Mouse (Mus musculus) neutrophil, adult 5-6 weeks (primary cell): ENCODE results near the gene Fads2. TPM values are rescaled to one million over a fixed set of nuclear protein-coding genes. Genes with fewer than 3 reads are reported as not detected.

Experiments
- ATAC-seq: fragments of 151-379, 151-347 bp; 2 replicates; pipeline ENCODE4 v1.8.0; 2017; ENCODE audit warnings: mild to moderate bottlenecking, moderate TSS enrichment; ENCODE audit not compliant: insufficient number of reproducible peaks, poor library complexity, low FRiP score, severe bottlenecking; ENCODE audit errors: extremely low read depth
- total RNA-seq: library from RNA; stranded (forward); fragments of 200-1000 nt; gene quantifications from 2 replicates; pipeline ENCODE4 v1.2.3, GENCODE M21; 2017

Gene Fads2
- total RNA-seq, 1 experiment from 2014 or later = 0.35 TPM

DNA sequence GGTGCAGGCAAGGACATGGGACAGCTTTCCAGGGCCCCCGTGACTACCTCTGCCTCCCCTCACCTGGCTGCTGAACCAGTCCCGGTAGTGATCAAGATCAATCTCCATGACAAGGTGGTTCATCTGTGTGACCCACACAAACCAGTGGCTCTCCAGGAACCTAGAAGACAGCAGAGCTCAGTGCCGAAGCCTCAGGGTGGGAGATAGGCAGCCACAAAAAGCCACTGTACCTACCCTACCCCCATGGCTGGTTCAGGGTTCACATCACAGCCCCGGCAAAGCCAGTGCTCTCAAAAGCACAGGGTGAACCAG is 35.4 kb downstream of the Fads2 start:
- no peak for ATAC-seq

DNA sequence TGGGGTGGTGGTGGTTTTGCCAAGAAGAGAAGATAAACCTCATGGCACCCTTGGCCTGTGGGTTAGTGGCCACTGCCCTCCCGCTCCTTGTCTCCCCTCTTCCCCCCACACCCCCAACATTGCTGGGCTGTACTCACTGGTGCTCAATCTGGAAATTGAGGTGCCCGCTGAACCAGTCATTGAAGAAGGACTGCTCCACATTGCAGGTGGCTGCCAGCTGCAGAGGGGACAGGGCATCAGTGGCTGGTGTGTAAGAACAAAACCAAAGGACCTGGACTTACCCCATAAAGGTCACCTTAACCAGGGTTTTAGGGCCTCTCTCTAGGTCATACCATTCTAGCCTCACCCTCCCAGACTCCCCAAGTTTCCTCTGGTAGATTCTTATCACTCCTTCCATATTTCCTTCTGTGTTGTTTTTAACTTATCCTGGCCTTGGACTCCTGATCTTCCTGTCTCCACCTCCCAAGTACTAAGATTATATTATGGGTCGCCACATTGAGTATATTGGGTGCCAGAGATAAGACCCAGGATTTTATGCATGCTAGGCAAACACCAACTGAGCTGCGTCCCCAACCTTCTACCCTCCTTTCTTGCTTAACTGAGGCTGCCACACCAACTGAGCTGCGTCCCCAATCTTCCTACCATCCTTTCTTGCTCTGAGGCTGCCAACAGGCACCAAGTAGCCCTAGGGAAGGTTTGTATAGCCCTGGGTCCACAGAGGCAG is 35.9 kb downstream of the Fads2 start:
- no peak for ATAC-seq

DNA sequence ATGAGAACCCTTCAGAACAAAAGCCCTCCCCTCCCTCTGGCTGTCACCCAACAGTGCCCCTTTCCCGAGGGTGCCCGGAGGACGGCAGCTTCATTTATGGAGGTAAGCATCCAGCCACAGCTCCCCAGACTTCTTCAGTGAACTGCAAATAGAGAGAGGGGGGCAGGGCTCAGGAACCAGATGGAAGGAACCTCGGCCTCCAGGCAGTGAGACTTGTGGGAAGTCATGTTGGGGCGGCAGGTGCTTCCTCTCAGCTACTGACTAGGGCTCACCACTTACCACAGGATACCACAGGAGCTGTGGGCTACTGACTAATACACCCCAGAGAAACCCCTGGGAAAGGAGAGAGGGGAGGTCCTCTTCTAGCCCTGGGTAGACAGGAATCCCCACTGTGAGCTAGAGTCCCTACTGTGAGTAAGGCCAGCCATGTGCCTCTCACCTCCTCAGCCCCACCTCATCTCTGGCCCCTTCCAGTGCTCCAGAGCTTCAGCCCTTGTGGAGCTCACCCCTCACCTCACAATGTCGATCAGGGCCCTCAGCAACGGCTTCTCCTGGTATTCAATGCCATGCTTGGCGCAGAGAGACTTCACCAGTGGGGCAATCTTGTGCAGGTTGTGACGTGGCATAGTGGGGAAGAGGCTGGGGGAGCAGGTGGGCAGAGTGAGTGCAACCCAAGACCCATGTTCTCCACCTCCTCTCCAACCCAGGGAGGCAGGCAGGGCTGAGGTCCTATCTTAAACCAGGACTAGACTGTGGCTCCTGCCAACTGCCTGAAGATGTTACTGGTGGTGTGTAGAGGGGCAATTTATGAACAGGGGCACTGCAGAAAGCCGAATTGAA is 37.2 kb downstream of the Fads2 start:
- peak; percentile 30; the same call in 1 of the 2 replicates for ATAC-seq

DNA sequence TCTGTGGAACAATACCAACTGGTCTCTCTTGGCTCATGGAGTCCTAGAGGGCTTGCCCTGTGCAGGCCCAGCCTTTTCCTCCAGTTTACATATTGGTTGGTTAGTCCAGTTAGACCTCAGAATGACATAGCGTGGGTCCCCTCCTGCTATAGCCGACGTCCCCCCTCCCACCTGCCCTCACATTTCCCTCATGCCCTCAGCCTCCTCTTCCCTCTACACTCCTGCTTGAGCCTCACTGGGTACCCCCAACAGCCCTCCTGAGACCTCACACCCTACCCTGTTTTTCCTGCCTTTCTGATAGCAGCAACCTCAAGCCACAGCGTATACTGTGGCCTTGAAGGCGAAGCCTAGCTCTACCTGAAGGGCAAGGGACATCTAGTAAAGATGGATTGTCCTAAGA is 38.7 kb downstream of the Fads2 start:
- ATAC-seq = no peak

DNA sequence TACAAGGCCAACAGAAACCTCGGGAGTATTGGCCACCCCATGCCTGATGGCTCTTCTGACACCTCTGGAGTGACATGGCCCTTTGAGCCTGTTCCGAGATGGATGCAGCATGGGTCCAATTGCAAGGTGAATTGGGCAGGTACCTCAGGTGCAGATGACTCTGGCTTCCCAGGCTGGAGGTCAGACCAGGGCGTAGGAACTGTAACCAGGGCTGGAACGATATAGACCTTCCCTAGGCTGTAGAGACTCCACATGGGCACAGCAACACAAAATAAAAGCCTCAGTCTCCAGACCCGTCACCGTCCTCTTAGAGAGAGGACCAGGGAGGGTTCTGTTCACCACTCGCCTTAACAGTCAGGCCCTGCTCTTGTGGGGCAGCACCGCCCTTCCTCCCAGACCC is 39.3 kb downstream of the Fads2 start:
- ATAC-seq = no peak

DNA sequence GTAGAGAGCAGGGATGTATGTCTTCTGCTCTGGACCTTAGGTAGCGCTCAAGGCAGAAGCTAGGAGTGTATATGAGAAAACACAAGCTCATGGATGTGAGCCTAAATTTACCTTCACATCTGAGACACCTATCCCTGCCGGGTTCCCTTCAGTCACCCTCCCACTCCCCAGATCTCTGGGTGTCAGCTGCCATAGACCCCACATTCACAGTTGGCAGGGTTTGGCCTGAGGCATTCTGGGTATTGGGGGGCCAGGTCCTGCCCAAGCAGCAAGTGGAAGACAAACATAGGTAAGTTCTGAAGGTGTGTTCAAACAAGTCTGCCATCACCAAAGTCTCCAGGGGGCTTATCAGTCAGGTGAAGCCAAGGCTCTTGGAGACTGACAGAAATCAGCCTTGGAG is 39.9 kb downstream of the Fads2 start:
- ATAC-seq = no peak

DNA sequence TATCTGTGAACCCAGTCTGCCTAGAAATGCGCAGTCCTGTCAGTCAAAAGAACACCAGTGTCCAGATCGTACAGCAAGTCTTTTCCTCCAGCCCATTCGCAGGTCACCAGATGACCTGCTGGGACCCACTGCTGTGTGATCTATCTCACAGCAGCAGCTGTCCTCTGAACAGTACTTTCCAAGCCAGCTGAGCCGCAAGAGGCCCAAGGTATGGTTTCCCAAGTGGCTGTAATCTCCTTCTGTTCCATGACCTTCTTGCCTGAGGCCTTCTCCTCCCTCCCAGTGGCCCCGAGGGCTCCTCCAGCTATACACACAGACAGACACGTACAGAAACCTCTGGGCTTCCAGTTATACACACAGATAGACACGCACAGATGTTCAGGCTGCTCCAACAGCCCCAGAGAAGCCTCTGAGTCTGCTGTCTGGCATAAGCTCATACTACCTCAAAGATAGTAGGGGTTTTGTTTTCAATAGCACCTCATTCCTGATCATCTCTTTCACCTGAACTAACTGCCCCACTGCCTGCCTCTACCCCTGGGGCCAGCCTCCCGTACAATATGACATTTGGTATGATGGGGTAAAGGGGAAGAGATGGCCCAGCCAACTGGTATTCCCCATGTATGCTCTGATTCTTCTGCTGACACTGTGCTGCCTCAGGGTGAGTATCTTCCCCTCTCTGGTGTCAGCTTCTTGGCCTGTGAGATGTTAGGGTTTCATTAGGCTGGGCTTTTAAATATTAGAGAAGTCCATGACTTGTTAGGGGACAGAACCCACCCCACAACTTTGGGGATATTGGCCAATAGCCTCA is 40.6 kb downstream of the Fads2 start:
- no peak for ATAC-seq

DNA sequence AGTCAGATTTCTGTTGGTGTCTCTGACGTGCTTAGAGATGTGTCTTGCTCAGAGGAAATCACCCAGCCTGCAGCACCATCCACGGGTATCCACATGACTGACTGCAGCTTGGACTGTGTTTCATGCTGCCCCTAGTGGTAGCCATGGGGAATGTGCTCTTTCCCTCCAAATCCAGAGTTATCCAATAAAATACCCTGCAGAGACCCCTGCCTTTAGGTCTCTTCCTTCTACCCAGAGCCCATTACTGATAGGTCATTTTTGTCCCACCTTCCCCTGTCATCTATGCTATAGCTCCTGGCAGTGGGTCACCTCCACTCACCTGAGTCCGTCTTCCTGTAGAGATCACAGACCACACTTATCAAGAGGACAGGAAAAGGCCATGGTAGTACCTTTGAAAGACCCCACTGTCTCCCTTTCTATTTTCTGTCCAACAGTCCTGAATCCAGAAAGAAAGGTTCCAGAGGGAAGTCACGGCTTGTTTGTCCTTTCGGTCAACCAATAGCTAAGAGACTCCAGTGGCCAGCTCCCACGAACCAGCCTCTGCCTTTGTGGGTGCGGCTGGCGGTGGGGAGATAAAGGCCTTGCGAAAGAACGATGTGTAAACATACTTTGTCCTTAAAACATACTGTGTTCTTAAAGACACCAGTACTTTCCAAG is 41.5 kb downstream of the Fads2 start:
- no peak for ATAC-seq

DNA sequence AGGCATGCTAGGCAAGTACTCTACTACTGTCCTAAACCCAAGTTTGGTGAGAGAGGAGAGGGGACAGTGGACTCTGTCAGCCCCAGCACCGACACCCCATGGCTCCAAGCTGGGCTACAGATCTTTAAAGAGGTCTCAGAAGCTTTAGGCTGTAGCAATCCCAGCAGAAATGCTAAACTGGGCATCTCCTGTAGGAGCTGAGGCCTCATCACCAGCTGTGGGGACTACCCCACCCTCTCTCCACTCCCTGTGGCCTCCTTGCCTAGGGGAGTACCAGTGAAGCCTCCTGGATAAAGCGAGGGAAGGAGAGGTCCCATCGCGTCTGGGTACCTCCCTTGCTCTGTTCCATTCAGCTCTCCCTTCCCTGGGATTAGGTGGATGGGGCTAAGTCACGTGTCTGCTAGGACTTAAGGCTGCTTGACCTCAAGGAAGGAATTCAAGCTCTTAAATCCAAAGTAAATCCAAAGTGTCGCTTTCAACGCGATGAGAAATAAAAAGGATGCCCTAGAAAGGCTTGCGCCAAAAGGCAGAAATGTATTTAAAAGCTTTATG is 42.6 kb downstream of the Fads2 start:
- ATAC-seq = no peak

DNA sequence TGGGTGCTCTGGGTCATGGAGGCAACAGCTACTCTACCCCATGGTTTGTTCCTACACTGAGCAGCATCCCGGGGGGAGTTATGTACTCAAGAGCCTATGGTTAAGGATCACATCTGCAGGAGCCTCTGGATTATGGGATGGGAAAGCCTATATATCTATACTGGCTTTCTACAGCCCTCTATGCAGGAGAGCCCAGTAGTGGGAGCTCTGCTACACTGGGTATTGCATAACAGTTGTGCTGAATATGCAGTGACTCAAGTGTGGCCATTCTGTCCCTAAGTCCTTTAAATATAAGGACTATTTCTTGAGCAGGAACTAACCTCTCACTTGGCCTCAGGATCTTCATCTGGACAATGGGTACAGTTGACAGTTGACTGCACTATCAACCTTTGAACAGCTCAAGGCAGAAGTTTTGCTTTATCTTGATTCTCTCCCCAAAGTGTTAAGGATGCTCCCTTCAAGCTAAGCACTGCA is 43.2 kb downstream of the Fads2 start:
- ATAC-seq = no peak

DNA sequence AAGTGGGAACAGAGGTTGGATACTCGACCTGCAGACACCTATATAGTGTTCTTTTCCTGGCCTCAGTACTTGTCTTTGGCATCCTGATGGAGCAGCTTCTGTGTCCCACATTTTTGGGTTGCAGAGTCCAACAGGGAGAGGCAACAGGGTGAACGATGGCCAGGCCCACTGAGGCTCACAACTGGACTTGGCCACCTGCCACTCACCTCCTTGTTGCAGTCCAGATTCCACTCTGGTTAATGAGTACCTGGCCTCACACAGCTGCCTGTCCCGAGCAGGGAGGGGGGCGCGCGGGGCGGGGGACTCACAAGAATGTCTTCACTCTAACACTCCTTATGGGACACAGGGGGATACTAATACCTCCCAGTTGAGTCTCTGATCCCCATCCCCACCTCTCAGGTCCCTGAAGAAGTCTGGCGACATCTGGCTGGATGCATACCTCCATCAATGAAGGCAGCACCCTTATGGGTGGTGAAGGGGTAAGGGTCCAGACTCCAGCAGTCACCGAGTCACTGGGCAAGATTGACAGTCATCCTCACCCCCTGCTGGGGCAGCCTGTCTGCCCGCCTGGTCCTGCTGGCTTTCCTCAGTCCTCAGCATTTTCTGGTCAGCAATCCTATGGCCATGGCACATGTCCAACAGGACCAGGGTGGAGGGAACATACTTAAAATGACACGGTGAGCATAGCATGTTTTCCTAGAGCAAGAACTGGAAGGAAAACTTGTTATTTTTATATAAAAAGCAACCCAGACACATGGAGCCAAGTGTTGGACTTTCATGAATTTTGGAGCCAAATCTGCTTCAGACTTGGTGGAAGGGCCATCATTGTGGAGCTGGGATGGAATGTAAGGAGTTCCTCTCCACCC is 43.8 kb downstream of the Fads2 start:
- ATAC-seq = no peak

DNA sequence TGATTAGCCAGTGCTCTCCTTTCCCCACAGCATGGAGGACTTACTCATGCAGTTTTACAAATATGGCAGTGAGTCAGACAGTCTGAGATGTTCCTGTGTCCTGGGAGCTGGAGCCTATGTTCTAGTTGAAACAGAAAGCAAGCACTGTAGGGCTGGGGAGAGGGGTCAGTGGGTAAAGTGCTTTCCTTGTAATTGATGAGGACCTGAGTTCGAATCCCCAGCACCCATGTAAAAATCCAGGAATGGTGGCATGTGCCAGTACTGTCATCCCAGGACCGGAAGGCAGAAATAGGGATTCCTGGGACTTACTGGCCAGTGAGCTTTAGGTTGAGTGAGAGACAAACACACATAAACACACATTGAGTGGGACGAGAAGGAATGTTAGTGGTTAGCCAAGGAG is 44.9 kb downstream of the Fads2 start:
- no peak for ATAC-seq

DNA sequence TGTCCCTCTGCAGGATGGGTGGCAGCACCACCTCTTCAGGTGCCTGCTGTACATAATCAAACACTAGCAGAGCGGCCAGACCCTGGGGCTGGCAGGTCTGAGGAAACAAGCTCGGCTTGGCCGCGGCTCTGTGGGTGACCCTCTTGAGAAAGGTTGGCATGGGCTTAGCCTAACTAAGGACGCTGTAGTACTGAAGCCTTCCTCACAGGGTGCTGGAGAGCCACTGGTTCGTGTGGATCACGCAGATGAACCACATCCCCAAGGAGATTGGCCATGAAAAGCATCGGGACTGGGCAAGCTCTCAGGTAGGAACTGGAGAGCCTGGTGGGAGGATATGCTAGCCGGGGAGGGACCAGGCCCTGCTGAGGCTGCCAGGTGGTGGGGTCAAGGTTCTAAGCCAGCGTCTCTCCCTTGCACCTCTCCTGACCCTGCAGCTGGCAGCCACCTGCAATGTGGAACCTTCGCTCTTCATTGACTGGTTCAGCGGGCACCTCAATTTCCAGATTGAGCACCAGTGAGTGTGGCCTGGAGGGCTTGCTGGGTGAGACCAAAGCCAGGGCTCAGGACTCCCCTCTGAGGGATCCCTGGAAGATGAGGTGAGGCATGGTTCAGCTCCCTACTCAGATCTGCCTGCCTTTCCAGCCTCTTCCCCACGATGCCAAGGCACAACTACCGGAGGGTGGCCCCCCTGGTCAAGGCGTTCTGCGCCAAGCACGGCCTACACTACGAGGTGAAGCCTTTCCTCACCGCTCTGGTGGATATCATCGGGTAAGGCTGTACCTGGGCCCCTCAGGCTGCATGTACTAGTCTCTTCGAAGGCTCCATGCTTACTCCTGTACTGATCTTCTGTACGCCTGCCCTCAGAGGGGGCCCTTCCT is 45.5 kb downstream of the Fads2 start:
- no peak for ATAC-seq

DNA sequence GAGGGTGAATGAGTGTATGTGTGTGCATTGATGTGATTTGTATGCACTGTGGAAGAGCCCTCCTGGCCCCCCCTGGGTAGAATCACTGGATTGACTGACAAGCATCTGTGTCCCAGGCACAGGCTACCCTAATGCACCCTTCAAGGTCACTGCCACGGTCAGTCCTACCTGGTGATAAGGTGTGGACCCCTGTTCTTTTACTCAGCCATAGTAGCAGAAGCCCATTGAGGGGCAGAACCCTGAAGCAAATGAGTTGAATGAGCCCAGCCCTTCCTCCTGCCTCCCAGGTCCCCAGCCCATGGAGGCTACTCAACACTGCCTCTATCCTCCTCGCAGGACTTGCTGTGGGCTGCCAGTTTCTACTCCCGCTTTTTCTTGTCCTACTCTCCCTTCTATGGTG is 46.3 kb downstream of the Fads2 start:
- ATAC-seq = no peak

DNA sequence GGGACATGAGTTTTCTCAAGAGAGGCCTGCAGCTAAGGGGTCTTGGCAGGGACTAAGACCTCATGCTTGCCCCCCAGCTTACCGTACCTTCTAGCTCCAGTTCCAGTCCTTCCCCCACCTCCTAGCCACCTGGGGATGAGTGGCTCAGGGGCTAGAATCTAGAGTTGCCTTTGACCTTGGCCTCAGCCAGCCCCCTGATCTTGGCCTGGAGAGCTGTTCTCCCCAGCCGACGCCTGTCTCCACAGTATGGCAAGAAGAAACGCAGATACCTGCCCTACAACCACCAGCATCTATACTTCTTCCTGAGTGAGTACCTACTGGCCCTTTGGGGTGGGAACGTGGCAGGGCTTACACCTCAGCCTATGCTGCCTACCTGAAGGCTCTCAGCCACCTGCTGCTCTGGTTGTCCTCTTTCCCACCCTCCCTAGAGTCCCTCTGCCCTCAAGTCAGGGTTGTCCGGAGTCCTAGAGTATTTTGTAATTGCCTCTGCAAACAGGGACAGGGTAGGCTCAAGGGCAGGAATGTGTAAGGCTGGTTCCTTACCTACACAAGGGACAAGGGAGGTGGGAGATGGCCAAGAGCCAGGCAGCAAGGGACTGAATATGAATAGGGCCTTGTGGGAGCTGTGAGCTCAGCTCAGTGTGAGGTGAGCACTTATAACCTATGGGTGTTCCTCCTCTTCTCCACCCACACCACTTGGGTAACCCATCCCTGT is 47.0 kb downstream of the Fads2 start:
- ATAC-seq = no peak

DNA sequence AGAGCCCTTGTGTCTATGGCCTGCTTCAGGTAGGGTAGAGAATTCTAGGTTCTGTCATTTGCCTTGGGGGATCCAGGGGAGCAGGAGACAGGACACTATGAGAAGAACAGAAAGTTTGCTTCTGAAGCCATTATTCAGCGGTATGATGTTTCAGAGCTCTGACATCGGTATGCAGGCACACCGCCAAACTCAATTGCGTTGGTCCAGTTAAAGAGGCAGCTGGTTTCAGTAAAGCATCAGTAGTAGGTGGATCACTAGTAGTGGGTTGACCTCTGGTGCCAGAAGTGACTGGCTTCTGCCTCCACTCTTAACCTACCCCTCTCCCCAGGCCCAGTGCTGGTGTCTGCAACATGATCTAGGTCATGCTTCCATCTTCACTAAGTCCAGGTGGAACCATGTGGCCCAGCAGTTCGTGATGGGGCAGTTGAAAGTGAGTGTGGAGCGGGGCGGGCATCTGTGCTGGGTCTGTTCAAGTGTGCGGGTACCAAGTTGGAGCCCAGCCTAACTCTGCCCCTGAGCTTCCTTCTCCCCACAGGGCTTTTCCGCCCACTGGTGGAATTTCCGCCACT is 47.8 kb downstream of the Fads2 start:
- no peak for ATAC-seq
